Mouse (Mus musculus): ENCODE results near the gene Pde6d. TPM values are rescaled to one million over a fixed set of nuclear protein-coding genes. Genes with fewer than 3 reads are reported as not detected.

The Pde6d gene
- polyA plus RNA-seq, 1 experiment from 2014 or later, result 20.2 TPM

- H3K27ac ChIP-seq (ENCODE audit: low read length), result peak overlapping the region; percentile 81
- no peak overlapping the region for H3K9ac ChIP-seq (ENCODE audit: low read depth, low read length)
- H3K27me3 ChIP-seq (ENCODE audit: control insufficient read depth, insufficient read depth, low read depth, low read length), result peaks cover under 1% of the 10 kb centered on the region; the same call in 1 of the 2 replicates
- WGBS (ENCODE audit: insufficient replicate concordance), result 46% methylated on average over 3 of the region's 3 CpGs
- no peaks in the 10 kb centered on the region for H3K36me3 ChIP-seq (ENCODE audit: control insufficient read depth, insufficient read depth)
- no peak overlapping the region for H3K4me3 ChIP-seq (ENCODE audit: low read depth, low read length)
- ATAC-seq (ENCODE audit: low read depth), result peak; percentile 52
- H3K4me1 ChIP-seq (ENCODE audit: control insufficient read depth, low read depth, low read length), result peaks cover 31% of the 10 kb centered on the region
- H3K9me3 ChIP-seq (replicated peaks; ENCODE audit: control insufficient read depth, low read length), result no peaks in the 10 kb centered on the region
- no peak overlapping the region for H3K4me2 ChIP-seq (ENCODE audit: low read depth, low read length)
Measured at GRCm38 (mm10) chr1:86497986-86498385, 84.4 kb downstream of the Pde6d start.

DNA sequence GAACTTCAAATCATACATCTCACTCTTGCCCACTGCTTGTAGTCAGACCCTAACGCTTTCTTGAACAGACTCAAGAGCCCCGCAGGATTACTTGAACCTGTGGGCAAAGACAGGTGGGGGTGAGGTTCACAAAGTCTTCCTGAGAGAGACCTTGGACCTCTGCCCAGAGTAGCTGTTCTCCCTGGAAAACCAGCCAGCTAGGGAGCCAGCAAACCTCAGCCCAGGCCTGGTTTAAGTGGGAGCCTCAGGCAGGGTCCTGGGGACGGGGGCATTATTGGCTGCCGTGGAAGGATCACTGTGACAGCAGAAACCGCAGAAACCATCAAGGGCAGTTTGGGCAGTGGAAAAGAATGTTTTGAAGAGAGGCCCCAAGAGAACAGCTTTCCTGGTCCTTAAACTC is 85.1 kb downstream of the Pde6d start:
- Histone ChIP-seq H3K9ac (ENCODE audit: low read depth, low read length) (0 out of 2 replicates have a peak overlapping the region, but pooled peaks have one; percentile 2), H3K36me3 (ENCODE audit: control insufficient read depth, insufficient read depth) (no peaks in the 10 kb centered on the region), H3K27me3 (ENCODE audit: control insufficient read depth, insufficient read depth, low read depth, low read length) (no peaks in the 10 kb centered on the region), H3K4me2 (ENCODE audit: low read depth, low read length) (no peak overlapping the region), H3K27ac (ENCODE audit: low read length) (peak overlapping the region; percentile 81), H3K4me1 (ENCODE audit: control insufficient read depth, low read depth, low read length) (peaks cover 36% of the 10 kb centered on the region), H3K4me3 (ENCODE audit: low read depth, low read length) (no peak overlapping the region), H3K9me3 (replicated peaks; ENCODE audit: control insufficient read depth, low read length) (no peaks in the 10 kb centered on the region)
- no peak for ATAC-seq (ENCODE audit: low read depth)
- 53% methylated on average over 5 of the region's 5 CpGs for WGBS (ENCODE audit: insufficient replicate concordance)

- H3K4me3 ChIP-seq (ENCODE audit: low read depth, low read length), result no peak overlapping the region
- H3K4me2 ChIP-seq (ENCODE audit: low read depth, low read length), result no peak overlapping the region
- no peak for ATAC-seq (ENCODE audit: low read depth)
- no peaks in the 10 kb centered on the region for H3K27me3 ChIP-seq (ENCODE audit: control insufficient read depth, insufficient read depth, low read depth, low read length)
- 83% methylated on average over 4 of the region's 4 CpGs for WGBS (ENCODE audit: insufficient replicate concordance)
- H3K36me3 ChIP-seq (ENCODE audit: control insufficient read depth, insufficient read depth), result no peaks in the 10 kb centered on the region
- H3K9me3 ChIP-seq (replicated peaks; ENCODE audit: control insufficient read depth, low read length), result no peaks in the 10 kb centered on the region
- H3K9ac ChIP-seq (ENCODE audit: low read depth, low read length), result no peak overlapping the region
- no peak overlapping the region for H3K27ac ChIP-seq (ENCODE audit: low read length)
- peaks cover 39% of the 10 kb centered on the region for H3K4me1 ChIP-seq (ENCODE audit: control insufficient read depth, low read depth, low read length)
Measured at GRCm38 (mm10) chr1:86496340-86496739, 86.1 kb downstream of the Pde6d start.

GRCm38 (mm10) chr1:86493783-86494182 is 88.6 kb downstream of the Pde6d start:
- H3K36me3 ChIP-seq (ENCODE audit: control insufficient read depth, insufficient read depth), result no peaks in the 10 kb centered on the region
- H3K9ac ChIP-seq (ENCODE audit: low read depth, low read length), result no peak overlapping the region
- no peaks in the 10 kb centered on the region for H3K9me3 ChIP-seq (replicated peaks; ENCODE audit: control insufficient read depth, low read length)
- H3K4me3 ChIP-seq (ENCODE audit: low read depth, low read length), result no peak overlapping the region
- no peaks in the 10 kb centered on the region for H3K27me3 ChIP-seq (ENCODE audit: control insufficient read depth, insufficient read depth, low read depth, low read length)
- 72% methylated on average over 3 of the region's 3 CpGs for WGBS (ENCODE audit: insufficient replicate concordance)
- ATAC-seq (ENCODE audit: low read depth), result no peak
- H3K4me2 ChIP-seq (ENCODE audit: low read depth, low read length), result no peak overlapping the region
- H3K27ac ChIP-seq (ENCODE audit: low read length), result no peak overlapping the region
- H3K4me1 ChIP-seq (ENCODE audit: control insufficient read depth, low read depth, low read length), result peaks cover 40% of the 10 kb centered on the region

Other genes starting within 250 kb of the Pde6d start
- 175 and 188 TPM in 2 replicates for gene Ncl, start 223.2 kb downstream of the Pde6d start, polyA plus RNA-seq (2015; fragmentation: Nextera tagmentation; extraction: Ambion mirVana)
- not detected in 2 replicates for gene Nmur1, start 156.4 kb downstream of the Pde6d start, polyA plus RNA-seq (2015; fragmentation: Nextera tagmentation; extraction: Ambion mirVana)
- not detected in 2 replicates for gene Tex44, start 156.3 kb downstream of the Pde6d start, polyA plus RNA-seq (2015; fragmentation: Nextera tagmentation; extraction: Ambion mirVana)
- gene Ptma, start 55.9 kb downstream of the Pde6d start, polyA plus RNA-seq (2015; fragmentation: Nextera tagmentation; extraction: Ambion mirVana), result 500 and 746 TPM in 2 replicates
- 11.6 and 11.8 TPM in 2 replicates for gene Cops7b, start 275 bp upstream of the Pde6d start, polyA plus RNA-seq (2015; fragmentation: Nextera tagmentation; extraction: Ambion mirVana)
- not detected in 2 replicates for gene Nppc, start 87.9 kb upstream of the Pde6d start, polyA plus RNA-seq (2015; fragmentation: Nextera tagmentation; extraction: Ambion mirVana)
- 8.6 and 9.2 TPM in 2 replicates for gene Dis3l2, start 121.2 kb upstream of the Pde6d start, polyA plus RNA-seq (2015; fragmentation: Nextera tagmentation; extraction: Ambion mirVana)

All from liver, embryonic 16.5 days (tissue).